Mouse (Mus musculus): ENCODE measurements around the gene Mlst8. TPM values are rescaled to one million over a fixed set of nuclear protein-coding genes. Genes with fewer than 3 reads are reported as not detected.

Mlst8 gene
- total and polyA plus RNA-seq, 3 experiments = 35.4 to 57.3 TPM; not detected in 1

- no peaks in the 10 kb centered on the region for H3K9me3 ChIP-seq (replicated peaks; ENCODE audit: insufficient read depth, low read length)
- no peak for DNase-seq (ENCODE audit: low read depth, low spot score)
- H3K27me3 ChIP-seq (ENCODE audit: control insufficient read depth in 1 of 2, insufficient read depth in 2 of 2, low read length in 2 of 2) = peaks cover 6 to 25% of the 10 kb centered on the region in 2 experiments
- H3K79me2 ChIP-seq (ENCODE audit: control insufficient read depth, insufficient read depth, low read length, poor library complexity) = no peaks in the 10 kb centered on the region
- no peak for TF ChIP-seq USF2 (IDR thresholded peaks at IDR 0.05; ENCODE audit: borderline replicate concordance in 1 of 2, insufficient read depth in 1 of 2, low read depth in 1 of 2, low read length in 2 of 2)
- TF ChIP-seq USF1 (IDR thresholded peaks at IDR 0.05; ENCODE audit: low read depth, low read length) = no peak
- TF ChIP-seq POLR2AphosphoS2 (IDR thresholded peaks at IDR 0.05; ENCODE audit: low read length) = no peak
- TF ChIP-seq UBTF (IDR thresholded peaks at IDR 0.05; ENCODE audit: borderline replicate concordance, insufficient read depth, low read depth, low read length) = no peak
- no peak for TF ChIP-seq MAZ (IDR thresholded peaks at IDR 0.05; ENCODE audit: low read depth, low read length)
- no peak for TF ChIP-seq CHD1 (IDR thresholded peaks at IDR 0.05; ENCODE audit: low read depth, low read length)
- TF ChIP-seq MAX (IDR thresholded peaks at IDR 0.05; ENCODE audit: low read length) = no peak
- no peak for TF ChIP-seq MXI1 (IDR thresholded peaks at IDR 0.05; ENCODE audit: low read depth, low read length)
- TF ChIP-seq MYB (IDR thresholded peaks at IDR 0.05; ENCODE audit: low read depth, low read length) = no peak
- no peak for TF ChIP-seq NRF1 (IDR thresholded peaks at IDR 0.05; ENCODE audit: insufficient read depth, low read depth, low read length, poor library complexity, severe bottlenecking)
- no peak for TF ChIP-seq GABPA (IDR thresholded peaks at IDR 0.05; ENCODE audit: low read depth, low read length)
- no peak for TF ChIP-seq POLR2AphosphoS5 (IDR thresholded peaks at IDR 0.05; ENCODE audit: borderline replicate concordance, low read depth, low read length)
- TF ChIP-seq EP300 (IDR thresholded peaks at IDR 0.05; ENCODE audit: low read depth in 1 of 2, low read length in 2 of 2) = no peak
- no peak for TF ChIP-seq GATA1 (IDR thresholded peaks at IDR 0.05; ENCODE audit: low read depth, low read length)
- no peak for TF ChIP-seq MYC (IDR thresholded peaks at IDR 0.05; ENCODE audit: low read depth, low read length)
- no peak for TF ChIP-seq CHD2 (IDR thresholded peaks at IDR 0.05; ENCODE audit: low read length)
- no peak for TF ChIP-seq KAT2A (conservative IDR thresholded peaks at IDR 0.05; ENCODE audit: low read depth, low read length)
- TF ChIP-seq TCF12 (IDR thresholded peaks at IDR 0.05; ENCODE audit: low read depth, low read length) = no peak
- TF ChIP-seq ZC3H11A (IDR thresholded peaks at IDR 0.05; ENCODE audit: low read depth, low read length) = no peak
- no peak for TF ChIP-seq RCOR1 (IDR thresholded peaks at IDR 0.05; ENCODE audit: low read depth, low read length)
- no peaks in the 10 kb centered on the region for H3K4me1 ChIP-seq (ENCODE audit: control insufficient read depth in 1 of 2, insufficient read depth in 2 of 2, low read length in 2 of 2)
- H3K4me3 ChIP-seq (ENCODE audit: control insufficient read depth in 1 of 2, insufficient read depth in 1 of 2, low read depth in 2 of 2, low read length in 2 of 2) = no peak within 1 kb of the TSS
- no peaks in the 10 kb centered on the region for H3K36me3 ChIP-seq (ENCODE audit: control insufficient read depth in 1 of 2, insufficient read depth in 2 of 2, low read length in 2 of 2)
- no peak within 1 kb of the TSS for H3K27ac ChIP-seq (ENCODE audit: control insufficient read depth, low read depth, low read length)
- H3K9ac ChIP-seq (ENCODE audit: control insufficient read depth, low read depth, low read length, poor library complexity, severe bottlenecking) = no peak within 1 kb of the TSS
Measured at GRCm38 (mm10) chr17:24488186-24488661, 9.3 kb upstream of the Mlst8 start, which contains the start of gene Caskin1. TSS of gene Caskin1 (plus strand) at chr17:24488601.

All from MEL (cell line).